Mouse (Mus musculus): ENCODE results near the gene Capn1.

- TF ChIP-seq CTCF (IDR thresholded peaks at IDR 0.05; ENCODE audit: low read depth) (no peak), EP300 (IDR thresholded peaks at IDR 0.05; ENCODE audit: low read depth) (no peak)
These were observed 38.0 kb downstream of the Capn1 start for GRCm38 (mm10) chr19:5977717-5978116.
